Mouse (Mus musculus): Measurements from ENCODE around the gene Nrd1. TPM values are rescaled to one million over a fixed set of nuclear protein-coding genes. Genes with fewer than 3 reads are reported as not detected.

The Nrd1 gene
- total and polyA plus RNA-seq, 2 experiments from 2014 or later: 35.0 to 63.5 TPM

DNA sequence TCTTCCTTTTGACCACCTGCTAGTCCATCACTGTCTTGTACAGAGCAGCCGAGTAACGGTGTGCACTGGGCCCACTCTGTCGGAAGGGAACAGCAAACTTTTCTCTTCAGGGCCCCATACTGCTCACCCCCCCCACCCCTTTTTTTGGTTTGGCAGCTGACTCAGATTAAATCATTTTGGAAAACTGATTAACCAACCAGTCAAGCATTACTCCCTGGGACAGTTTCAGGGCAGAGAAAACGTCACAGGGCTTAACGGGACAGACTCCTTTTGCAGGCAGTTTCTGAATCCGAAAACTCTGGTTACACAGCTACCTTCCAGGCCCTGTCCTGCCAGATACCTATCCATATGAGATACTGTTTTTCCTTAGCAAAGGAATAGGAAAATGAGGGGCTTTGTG is 64.5 kb downstream of the Nrd1 start:
- Histone ChIP-seq H3K9ac (replicated peaks; ENCODE audit: low read depth, low read length) (no peak overlapping the region), H3K27me3 (ENCODE audit: control insufficient read depth, insufficient read depth, low read length) (no peaks in the 10 kb centered on the region), H3K4me2 (ENCODE audit: low read depth, low read length) (no peak overlapping the region), H3K4me1 (ENCODE audit: control insufficient read depth, insufficient read depth) (no peaks in the 10 kb centered on the region), H3K36me3 (replicated peaks; ENCODE audit: control insufficient read depth, insufficient read depth, low read length) (peaks cover 94% of the 10 kb centered on the region), H3K9me3 (replicated peaks; ENCODE audit: control insufficient read depth, low read length) (no peaks in the 10 kb centered on the region), H3K27ac (ENCODE audit: low read depth) (no peak overlapping the region), H3K4me3 (ENCODE audit: low read depth, low read length) (no peak overlapping the region)
- no peak for ATAC-seq (ENCODE audit: insufficient read depth, low read depth)
- TF ChIP-seq EP300 (IDR thresholded peaks at IDR 0.05; ENCODE audit: low read depth): no peak
- TF ChIP-seq CTCF (IDR thresholded peaks at IDR 0.05; ENCODE audit: low read depth): no peak
- 78% methylated on average over 6 of the region's 6 CpGs for WGBS
- no peak for DNase-seq (ENCODE audit: low spot score)

GRCm38 (mm10) chr4:109065714-109066113 is 65.3 kb downstream of the Nrd1 start:
- Histone ChIP-seq H3K36me3 (replicated peaks; ENCODE audit: control insufficient read depth, insufficient read depth, low read length) (peaks cover 94% of the 10 kb centered on the region), H3K27me3 (ENCODE audit: control insufficient read depth, insufficient read depth, low read length) (no peaks in the 10 kb centered on the region), H3K4me3 (ENCODE audit: low read depth, low read length) (no peak overlapping the region), H3K9me3 (replicated peaks; ENCODE audit: control insufficient read depth, low read length) (no peaks in the 10 kb centered on the region), H3K4me1 (ENCODE audit: control insufficient read depth, insufficient read depth) (no peaks in the 10 kb centered on the region), H3K9ac (replicated peaks; ENCODE audit: low read depth, low read length) (no peak overlapping the region), H3K4me2 (ENCODE audit: low read depth, low read length) (no peak overlapping the region), H3K27ac (ENCODE audit: low read depth) (no peak overlapping the region)
- ATAC-seq (ENCODE audit: insufficient read depth, low read depth) (no peak), DNase-seq (ENCODE audit: low spot score) (no peak)
- TF ChIP-seq EP300 (IDR thresholded peaks at IDR 0.05; ENCODE audit: low read depth): no peak
- TF ChIP-seq CTCF (IDR thresholded peaks at IDR 0.05; ENCODE audit: low read depth): no peak
- WGBS: 95% methylated on average over 5 of the region's 5 CpGs

GRCm38 (mm10) chr4:109072891-109073290 is 72.4 kb downstream of the Nrd1 start:
- DNase-seq (ENCODE audit: low spot score) (no peak), ATAC-seq (ENCODE audit: insufficient read depth, low read depth) (no peak)
- peaks cover 6% of the 10 kb centered on the region; the same call in 1 of the 2 replicates for H3K4me1 ChIP-seq (ENCODE audit: control insufficient read depth, insufficient read depth)
- no peak overlapping the region for H3K9ac ChIP-seq (replicated peaks; ENCODE audit: low read depth, low read length)
- TF ChIP-seq CTCF (IDR thresholded peaks at IDR 0.05; ENCODE audit: low read depth) (no peak), EP300 (IDR thresholded peaks at IDR 0.05; ENCODE audit: low read depth) (no peak)
- no peak overlapping the region for H3K4me3 ChIP-seq (ENCODE audit: low read depth, low read length)
- WGBS: 57% methylated on average over 6 of the region's 6 CpGs
- H3K27ac ChIP-seq (ENCODE audit: low read depth): no peak overlapping the region
- peaks cover 58% of the 10 kb centered on the region for H3K36me3 ChIP-seq (replicated peaks; ENCODE audit: control insufficient read depth, insufficient read depth, low read length)
- H3K4me2 ChIP-seq (ENCODE audit: low read depth, low read length): no peak overlapping the region
- H3K27me3 ChIP-seq (ENCODE audit: control insufficient read depth, insufficient read depth, low read length): no peaks in the 10 kb centered on the region
- H3K9me3 ChIP-seq (replicated peaks; ENCODE audit: control insufficient read depth, low read length): no peaks in the 10 kb centered on the region

DNA sequence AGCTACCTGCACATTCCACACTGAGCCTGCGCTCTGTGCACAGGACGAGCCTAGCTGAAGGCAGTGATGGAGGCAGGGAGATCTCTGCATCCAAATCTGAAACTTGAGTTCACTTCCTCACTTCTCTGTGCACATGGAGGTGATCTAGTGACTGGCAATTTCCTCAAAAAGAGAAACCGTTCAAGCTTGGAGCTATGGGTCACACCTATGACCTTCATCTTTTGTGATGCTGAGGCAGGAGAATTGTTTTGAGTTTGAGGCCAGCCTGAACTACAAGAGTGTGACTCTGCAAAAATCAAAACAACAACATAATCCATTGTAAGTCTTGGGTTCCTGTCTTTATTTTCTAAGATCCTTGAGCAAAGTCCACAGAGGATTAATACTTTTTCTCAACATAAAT is 72.8 kb downstream of the Nrd1 start:
- no peak overlapping the region for H3K4me3 ChIP-seq (ENCODE audit: low read depth, low read length)
- no peak overlapping the region for H3K4me2 ChIP-seq (ENCODE audit: low read depth, low read length)
- 73% methylated on average over 3 of the region's 3 CpGs for WGBS
- H3K4me1 ChIP-seq (ENCODE audit: control insufficient read depth, insufficient read depth): peaks cover 6% of the 10 kb centered on the region; the same call in 1 of the 2 replicates
- no peak for ATAC-seq (ENCODE audit: insufficient read depth, low read depth)
- no peaks in the 10 kb centered on the region for H3K9me3 ChIP-seq (replicated peaks; ENCODE audit: control insufficient read depth, low read length)
- no peaks in the 10 kb centered on the region for H3K27me3 ChIP-seq (ENCODE audit: control insufficient read depth, insufficient read depth, low read length)
- DNase-seq (ENCODE audit: low spot score): no peak
- H3K36me3 ChIP-seq (replicated peaks; ENCODE audit: control insufficient read depth, insufficient read depth, low read length): peaks cover 58% of the 10 kb centered on the region
- no peak overlapping the region for H3K27ac ChIP-seq (ENCODE audit: low read depth)
- TF ChIP-seq CTCF (IDR thresholded peaks at IDR 0.05; ENCODE audit: low read depth): no peak
- no peak overlapping the region for H3K9ac ChIP-seq (replicated peaks; ENCODE audit: low read depth, low read length)

DNA sequence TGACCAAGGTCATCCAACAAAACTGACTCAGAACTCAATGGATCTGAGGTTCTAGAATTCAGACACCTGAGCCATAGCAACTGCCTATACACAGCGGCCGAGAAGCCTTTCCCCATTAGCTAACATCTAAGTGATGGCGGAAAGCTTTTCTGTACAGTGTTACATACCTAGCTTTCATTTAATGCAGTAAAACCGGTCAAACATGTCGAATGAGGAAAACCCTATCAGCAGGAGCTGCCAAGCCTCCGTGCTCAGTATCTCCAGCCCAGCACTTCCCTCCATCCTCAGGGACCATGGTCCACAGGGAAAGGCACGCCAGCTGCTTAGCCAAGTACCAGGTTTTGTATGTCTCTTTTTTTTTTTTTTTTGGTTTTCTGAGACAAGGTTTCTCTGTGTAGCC is 78.5 kb downstream of the Nrd1 start:
- H3K9ac ChIP-seq (replicated peaks; ENCODE audit: low read depth, low read length): no peak overlapping the region
- H3K9me3 ChIP-seq (replicated peaks; ENCODE audit: control insufficient read depth, low read length): no peaks in the 10 kb centered on the region
- ATAC-seq (ENCODE audit: insufficient read depth, low read depth) (no peak), DNase-seq (ENCODE audit: low spot score) (no peak)
- H3K4me1 ChIP-seq (ENCODE audit: control insufficient read depth, insufficient read depth): no peaks in the 10 kb centered on the region
- no peak overlapping the region for H3K4me3 ChIP-seq (ENCODE audit: low read depth, low read length)
- no peak overlapping the region for H3K4me2 ChIP-seq (ENCODE audit: low read depth, low read length)
- TF ChIP-seq EP300 (IDR thresholded peaks at IDR 0.05; ENCODE audit: low read depth): no peak
- no peak for TF ChIP-seq CTCF (IDR thresholded peaks at IDR 0.05; ENCODE audit: low read depth)
- peaks cover 55% of the 10 kb centered on the region for H3K36me3 ChIP-seq (replicated peaks; ENCODE audit: control insufficient read depth, insufficient read depth, low read length)
- no peak overlapping the region for H3K27ac ChIP-seq (ENCODE audit: low read depth)
- 92% methylated on average over 7 of the region's 7 CpGs for WGBS
- no peaks in the 10 kb centered on the region for H3K27me3 ChIP-seq (ENCODE audit: control insufficient read depth, insufficient read depth, low read length)

DNA sequence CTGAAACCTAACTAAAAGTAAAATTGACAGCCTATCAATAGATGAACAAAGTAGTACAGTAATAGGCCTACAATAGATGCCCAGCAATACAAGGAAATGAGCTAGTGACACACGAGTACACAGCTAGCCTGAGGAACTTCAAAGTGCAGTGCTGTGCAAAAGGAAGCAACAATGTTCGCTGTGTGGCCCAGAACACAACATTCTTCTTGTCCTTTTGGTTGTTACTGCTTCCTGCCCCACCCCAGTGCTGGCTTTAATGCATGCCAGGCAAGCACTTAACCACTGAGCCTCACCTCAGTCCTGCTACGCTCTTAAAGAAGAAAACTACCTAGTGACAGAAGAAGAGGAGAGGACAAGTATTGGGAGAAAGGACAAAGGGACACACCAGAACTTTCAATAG is 79.2 kb downstream of the Nrd1 start:
- Histone ChIP-seq H3K36me3 (replicated peaks; ENCODE audit: control insufficient read depth, insufficient read depth, low read length) (peaks cover 60% of the 10 kb centered on the region), H3K27ac (ENCODE audit: low read depth) (no peak overlapping the region), H3K4me3 (ENCODE audit: low read depth, low read length) (no peak overlapping the region), H3K4me1 (ENCODE audit: control insufficient read depth, insufficient read depth) (no peaks in the 10 kb centered on the region), H3K27me3 (ENCODE audit: control insufficient read depth, insufficient read depth, low read length) (no peaks in the 10 kb centered on the region), H3K4me2 (ENCODE audit: low read depth, low read length) (no peak overlapping the region), H3K9ac (replicated peaks; ENCODE audit: low read depth, low read length) (no peak overlapping the region), H3K9me3 (replicated peaks; ENCODE audit: control insufficient read depth, low read length) (no peaks in the 10 kb centered on the region)
- TF ChIP-seq CTCF (IDR thresholded peaks at IDR 0.05; ENCODE audit: low read depth) (no peak), EP300 (IDR thresholded peaks at IDR 0.05; ENCODE audit: low read depth) (no peak)
- DNase-seq (ENCODE audit: low spot score) (no peak), ATAC-seq (ENCODE audit: insufficient read depth, low read depth) (no peak)
- WGBS: 71% methylated on average over 3 of the region's 3 CpGs

Data from heart, postnatal 0 days (tissue).